Comparison of ENCODE assay signal across 8 mouse cellular contexts in genomic region chr4:121214793-121215304, GRCm38 (mm10). TPM values are rescaled to one million over a fixed set of nuclear protein-coding genes. Genes with fewer than 3 reads are reported as not detected.
DNase-seq lines count a peak whose midpoint lies in the region; ATAC-seq and TF ChIP-seq lines count a peak whose summit lies in the region.

TSS of gene Rlf (minus strand) at chr4:121215084.

- peak within 1 kb of the TSS; percentile 97 for H3K9ac ChIP-seq in hindbrain, postnatal 0 days (replicated peaks; ENCODE audit: low read length)

- WGBS in hindbrain, postnatal 0 days = under 1% methylated on average over 47 of the region's 48 CpGs

- peak; percentile 95 for ATAC-seq in common myeloid progenitor, adult 5-6 weeks (replicated peaks; ENCODE audit: low read depth, poor library complexity, severe bottlenecking)
- peak; percentile 96 for ATAC-seq in hindbrain, postnatal 0 days
- peak; percentile 94 for ATAC-seq in megakaryocyte, adult 5-6 weeks (ENCODE audit: poor library complexity, severe bottlenecking)

- intact Hi-C loops in gastrocnemius, adult 2 months (cut with DNase I) = loop anchor here (5.0 kb wide), 1 partner anchor 118 kb away; the partner anchor contains the start of gene Zmpste24
- intact Hi-C loops in left cerebral cortex, adult 2 months (cut with DNase I) = loop anchor here (2.0 kb wide), 1 partner anchor 118 kb away; no protein-coding TSS in a partner anchor

- peak within 1 kb of the TSS; percentile 86 for H3K4me2 ChIP-seq in hindbrain, postnatal 0 days (ENCODE audit: low read depth, low read length)

- H3K4me3 ChIP-seq in gastrocnemius, adult 2 months = peak within 1 kb of the TSS; percentile 94
- H3K4me3 ChIP-seq in hindbrain, postnatal 0 days (ENCODE audit: low read length) = peak within 1 kb of the TSS; percentile 90
- H3K4me3 ChIP-seq in left cerebral cortex, adult 2 months = peak within 1 kb of the TSS; percentile 96

- no peak for TF ChIP-seq CTCF in gastrocnemius, adult 2 months (IDR thresholded peaks at IDR 0.05)
- TF ChIP-seq CTCF in hindbrain, postnatal 0 days (IDR thresholded peaks at IDR 0.05; ENCODE audit: low read depth) = no peak; the same call in 1 of the 2 replicates
- TF ChIP-seq CTCF in left cerebral cortex, adult 2 months (IDR thresholded peaks at IDR 0.05) = no peak

- no peaks in the 10 kb centered on the region for H3K36me3 ChIP-seq in hindbrain, postnatal 0 days (ENCODE audit: insufficient read depth, low read length)

- H3K4me1 ChIP-seq in hindbrain, postnatal 0 days (ENCODE audit: insufficient read depth, low read length) = peaks cover 20% of the 10 kb centered on the region

- H3K27ac ChIP-seq in gastrocnemius, adult 2 months = peak within 1 kb of the TSS; percentile 96
- peak within 1 kb of the TSS; percentile 91 for H3K27ac ChIP-seq in hindbrain, postnatal 0 days
- H3K27ac ChIP-seq in left cerebral cortex, adult 2 months = peak within 1 kb of the TSS; percentile 93

- peak; percentile 98 for DNase-seq in ZHBTc4 (ENCODE audit: low read depth, low spot score)
- peak; percentile 99 for DNase-seq in gastrocnemius, adult 2 months
- DNase-seq in hindbrain, postnatal 0 days (ENCODE audit: low spot score) = peak; percentile 99
- peak; percentile 99 to 100 for DNase-seq in left cerebral cortex, adult 2 months (ENCODE audit: extremely low spot score in 1 of 2, low spot score in 2 of 2)
- peak; percentile 100 for DNase-seq in right cerebral cortex, adult 2 months (ENCODE audit: low spot score in 2 of 2)
- peak; percentile 99 for DNase-seq in urinary bladder, postnatal 14 days (ENCODE audit: low spot score)

- H3K27me3 ChIP-seq in hindbrain, postnatal 0 days (ENCODE audit: insufficient read depth, low read length) = no peaks in the 10 kb centered on the region

- no peaks in the 10 kb centered on the region for H3K9me3 ChIP-seq in hindbrain, postnatal 0 days (ENCODE audit: low read length)

RNA-seq across cellular contexts. Expression of gene Rlf, which starts in this region (rescaled TPM):
- total RNA-seq in common myeloid progenitor, adult 5-6 weeks (2017) = 34.7 and 37.5 TPM in 2 replicates
- total RNA-seq in gastrocnemius, adult 2 months (2021) = 1 to 10 TPM; 8.0 to 9.8 TPM
- total RNA-seq in hindbrain, postnatal 0 days (2014; rRNA removed) = 24.4 and 27.0 TPM in 2 replicates
- polyA plus RNA-seq in hindbrain, postnatal 0 days (2015; fragmentation: Nextera tagmentation; extraction: Ambion mirVana) = 18.4 and 19.3 TPM in 2 replicates
- total RNA-seq in left cerebral cortex, adult 2 months (2021) = 10 to 100 TPM; 27.5 to 27.8 TPM
- 23.2 and 25.9 TPM in 2 replicates for total RNA-seq in megakaryocyte, adult 5-6 weeks (2015)
- 38.4 and 42.4 TPM in 2 replicates for total RNA-seq in megakaryocyte, adult 5-6 weeks (2017)

Comparison
In these comparisons a context has a peak if more than half of its experiments do, and no peak if none do; other contexts are left out.
1. Peak in every context shown above with its lines: DNase-seq, ATAC-seq, H3K4me3 ChIP-seq and H3K27ac ChIP-seq.